Mouse (Mus musculus) embryonic facial prominence, embryonic 11.5 days (tissue): ENCODE data around the gene Oit3. TPM values are rescaled to one million over a fixed set of nuclear protein-coding genes. Genes with fewer than 3 reads are reported as not detected.

ENCODE experiments used
- ATAC-seq: fragments of 200-750 bp; cut with Nextera tagmentation; replicated peaks from 2 replicates; pipeline ENCODE4 v1.8.0; 2017; ENCODE audit warnings: low read depth; ENCODE audit not compliant: insufficient number of reproducible peaks, low FRiP score, low TSS enrichment
- DNase-seq: peaks from one replicate; pipeline ENCODE4 v3.0.0-alpha.2; 2015; ENCODE audit warnings: low spot score
- H3K27ac ChIP-seq: fragments of 300-500 bp; sonication (generic); replicated peaks from 2 replicates; pipeline ENCODE4 v1.5.1; 2014; ENCODE audit warnings: mild to moderate bottlenecking, low read depth, low read length, control low read depth
- H3K27me3 ChIP-seq: fragments of 300-500 bp; sonication (generic); 2 replicates; pipeline ENCODE4 v1.6.1; 2014; ENCODE audit warnings: mild to moderate bottlenecking, low read length, moderate library complexity, mixed read lengths; ENCODE audit not compliant: control insufficient read depth, insufficient read depth
- H3K36me3 ChIP-seq: fragments of 300-500 bp; sonication (generic); replicated peaks from 2 replicates; pipeline ENCODE4 v1.6.1; 2014; ENCODE audit warnings: low read depth, mild to moderate bottlenecking, low read length, moderate library complexity, mixed read lengths; ENCODE audit not compliant: control insufficient read depth, insufficient read depth
- H3K4me1 ChIP-seq: fragments of 300-500 bp; sonication (generic); 2 replicates; pipeline ENCODE4 v1.6.1; 2014; ENCODE audit warnings: low read length, mixed read lengths; ENCODE audit not compliant: control insufficient read depth, insufficient read depth
- H3K4me2 ChIP-seq: fragments of 300-500 bp; sonication (generic); 2 replicates; pipeline ENCODE4 v1.6.1; 2014; ENCODE audit warnings: low read depth, mild to moderate bottlenecking, control low read depth, low read length, moderate library complexity
- H3K4me3 ChIP-seq: fragments of 300-500 bp; sonication (generic); 2 replicates; pipeline ENCODE4 v1.5.1; 2014; ENCODE audit warnings: low read depth, low read length, control low read depth
- H3K9ac ChIP-seq: fragments of 300-500 bp; sonication (generic); replicated peaks from 2 replicates; pipeline ENCODE4 v1.6.1; 2014; ENCODE audit warnings: mild to moderate bottlenecking, control low read depth, low read length
- H3K9me3 ChIP-seq: fragments of 300-500 bp; sonication (generic); replicated peaks from 2 replicates; pipeline ENCODE4 v1.6.1; 2016; ENCODE audit warnings: mild to moderate bottlenecking, low read length, inconsistent platforms, mixed read lengths; ENCODE audit not compliant: control insufficient read depth
- WGBS: fragments of 180-500 bp; shearing (Covaris S2); extraction: QIAGEN DNeasy Blood & Tissue Kit; methylation state at CpG from one replicate; pipeline ENCODE4 v1.1.7; 2014; 5-methylcytosine and 5-hydroxymethylcytosine counted together
- polyA plus RNA-seq: library from polyadenylated mRNA; unstranded; fragments of >200 nt; fragmentation: Nextera tagmentation; extraction: Ambion mirVana; gene quantifications from 2 replicates; pipeline ENCODE4 v1.2.1, GENCODE M21; 2014

Oit3 gene
- polyA plus RNA-seq, 1 experiment from 2014 or later: 0.49 TPM

DNA sequence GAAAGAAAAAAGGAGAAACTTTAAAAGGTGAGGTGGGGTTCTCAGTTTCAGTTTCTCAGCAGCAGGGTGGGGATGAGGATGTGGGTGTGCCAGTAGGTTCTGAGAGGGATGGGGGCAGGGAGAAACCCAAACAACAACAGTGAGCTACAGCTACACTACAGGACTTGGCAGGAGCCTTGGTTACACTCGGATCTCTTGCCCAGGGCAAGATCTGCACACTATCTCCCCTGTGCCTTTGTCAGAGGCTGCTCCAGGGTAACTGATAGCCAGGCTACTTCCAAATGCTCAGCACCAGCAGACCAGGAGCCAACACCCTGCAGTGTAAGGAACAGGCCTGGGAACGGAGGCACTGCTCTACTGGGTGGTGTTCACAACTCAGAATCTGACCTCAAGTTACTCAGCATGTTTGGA lies 61.2 kb downstream of the Oit3 start:
- no peak overlapping the region for H3K4me3 ChIP-seq
- no peak overlapping the region for H3K4me2 ChIP-seq
- 69% methylated on average over 2 of the region's 2 CpGs for WGBS
- no peak overlapping the region for H3K9ac ChIP-seq
- DNase-seq: no peak
- no peak for ATAC-seq
- no peaks in the 10 kb centered on the region for H3K9me3 ChIP-seq
- H3K4me1 ChIP-seq: no peaks in the 10 kb centered on the region
- H3K27ac ChIP-seq: no peak overlapping the region
- H3K36me3 ChIP-seq: no peaks in the 10 kb centered on the region; the same call in 1 of the 2 replicates
- H3K27me3 ChIP-seq: no peaks in the 10 kb centered on the region

DNA sequence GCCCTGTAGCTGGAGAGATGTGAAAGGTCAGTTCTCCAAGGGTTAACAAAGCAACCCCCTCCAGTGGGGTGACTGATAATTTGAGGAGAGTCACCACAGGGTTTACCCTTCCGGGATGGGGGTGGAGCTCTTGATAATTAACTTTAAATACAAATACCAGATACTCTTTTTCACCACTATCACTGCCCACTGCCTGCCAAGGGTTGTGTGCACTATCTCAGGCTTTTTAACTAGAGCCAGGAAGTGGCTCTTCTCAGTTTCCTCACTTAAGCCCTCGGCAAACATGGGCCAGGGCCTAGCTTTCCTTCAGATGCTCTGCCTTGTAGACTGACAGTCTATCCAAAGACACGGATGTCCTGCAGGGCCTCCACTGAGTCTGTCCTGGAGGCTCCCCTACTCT lies 61.7 kb downstream of the Oit3 start:
- Histone ChIP-seq H3K4me2 (no peak overlapping the region), H3K27me3 (no peaks in the 10 kb centered on the region), H3K36me3 (no peaks in the 10 kb centered on the region; the same call in 1 of the 2 replicates), H3K4me3 (no peak overlapping the region), H3K27ac (no peak overlapping the region), H3K4me1 (no peaks in the 10 kb centered on the region), H3K9me3 (no peaks in the 10 kb centered on the region), H3K9ac (no peak overlapping the region)
- no peak for ATAC-seq
- WGBS: 37% methylated on average over 3 of the region's 3 CpGs
- no peak for DNase-seq

DNA sequence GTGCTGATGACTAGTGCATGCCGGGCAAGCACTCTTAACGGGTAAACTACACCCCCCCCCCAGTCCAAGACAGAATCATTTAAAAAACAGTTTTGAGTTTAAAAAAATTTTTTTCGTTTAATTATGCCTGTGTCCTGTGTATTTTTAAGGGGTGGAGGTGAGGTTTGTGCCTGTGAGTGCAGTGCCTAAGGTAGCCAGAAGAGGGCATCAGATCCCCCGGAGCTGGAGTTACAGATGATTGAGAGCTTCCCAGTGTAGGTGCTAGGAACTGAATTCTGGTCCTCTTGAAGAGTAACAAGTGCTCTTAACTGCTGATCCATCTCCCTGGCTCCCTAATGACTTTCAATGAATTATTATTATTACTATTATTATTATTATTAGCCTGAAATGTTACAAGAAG lies 62.9 kb downstream of the Oit3 start:
- no peaks in the 10 kb centered on the region for H3K4me1 ChIP-seq
- H3K36me3 ChIP-seq: no peaks in the 10 kb centered on the region; the same call in 1 of the 2 replicates
- no peak overlapping the region for H3K9ac ChIP-seq
- DNase-seq (no peak), ATAC-seq (no peak)
- H3K4me3 ChIP-seq: no peak overlapping the region
- H3K27me3 ChIP-seq: no peaks in the 10 kb centered on the region
- no peak overlapping the region for H3K4me2 ChIP-seq
- no peaks in the 10 kb centered on the region for H3K9me3 ChIP-seq
- H3K27ac ChIP-seq: no peak overlapping the region
- WGBS: 91% methylated on average over 4 of the region's 4 CpGs

DNA sequence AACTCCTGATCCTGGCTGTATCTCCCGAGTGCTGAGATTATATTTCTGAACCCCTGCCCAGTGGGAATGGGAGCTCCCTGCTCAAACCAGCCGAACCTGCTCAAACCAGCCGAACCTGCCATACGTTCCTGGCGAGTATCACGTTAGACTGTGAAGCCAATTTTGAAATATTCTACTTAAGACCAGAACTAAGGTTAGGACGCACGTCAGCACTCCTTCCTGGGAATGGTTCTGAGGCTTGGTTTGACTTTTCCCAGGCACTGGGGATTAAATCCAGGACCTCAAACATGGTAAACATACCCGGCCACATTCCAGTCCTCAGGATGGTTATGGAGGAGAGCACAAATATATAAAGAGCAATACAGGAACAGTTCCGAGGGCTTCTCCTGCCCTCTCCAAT lies 63.7 kb downstream of the Oit3 start:
- Histone ChIP-seq H3K36me3 (no peaks in the 10 kb centered on the region; the same call in 1 of the 2 replicates), H3K27ac (no peak overlapping the region), H3K27me3 (no peaks in the 10 kb centered on the region), H3K4me3 (no peak overlapping the region), H3K9ac (no peak overlapping the region), H3K4me1 (no peaks in the 10 kb centered on the region), H3K9me3 (no peaks in the 10 kb centered on the region), H3K4me2 (no peak overlapping the region)
- DNase-seq (no peak), ATAC-seq (no peak)
- WGBS: 85% methylated on average over 10 of the region's 10 CpGs

Other genes with a start within 250 kb of the Oit3 start
- gene Sept10, start 219.9 kb downstream of the Oit3 start, polyA plus RNA-seq: 49.4 and 50.5 TPM in 2 replicates
- gene Sowahc, start 219.8 kb downstream of the Oit3 start, polyA plus RNA-seq: 11.1 and 11.5 TPM in 2 replicates
- gene P4ha1, start 118.5 kb downstream of the Oit3 start, polyA plus RNA-seq: 63.3 and 64.2 TPM in 2 replicates
- 1.3 and 7.0 TPM in 2 replicates for gene Gm10273, start 46.1 kb downstream of the Oit3 start, polyA plus RNA-seq
- 0.25 TPM in 1 of 2 replicates, not detected in the other for gene Pla2g12b, start 38.1 kb downstream of the Oit3 start, polyA plus RNA-seq
- gene Gm10322, start 174.3 kb upstream of the Oit3 start, polyA plus RNA-seq: not detected in 2 replicates
- gene Mcu, start 174.9 kb upstream of the Oit3 start, polyA plus RNA-seq: 25.3 and 25.6 TPM in 2 replicates